Mouse (Mus musculus): ENCODE results near the gene Znrf4. TPM values are rescaled to one million over a fixed set of nuclear protein-coding genes. Genes with fewer than 3 reads are reported as not detected.

Gene Znrf4
- polyA plus RNA-seq, 1 experiment from 2014 or later, result not detected

DNA sequence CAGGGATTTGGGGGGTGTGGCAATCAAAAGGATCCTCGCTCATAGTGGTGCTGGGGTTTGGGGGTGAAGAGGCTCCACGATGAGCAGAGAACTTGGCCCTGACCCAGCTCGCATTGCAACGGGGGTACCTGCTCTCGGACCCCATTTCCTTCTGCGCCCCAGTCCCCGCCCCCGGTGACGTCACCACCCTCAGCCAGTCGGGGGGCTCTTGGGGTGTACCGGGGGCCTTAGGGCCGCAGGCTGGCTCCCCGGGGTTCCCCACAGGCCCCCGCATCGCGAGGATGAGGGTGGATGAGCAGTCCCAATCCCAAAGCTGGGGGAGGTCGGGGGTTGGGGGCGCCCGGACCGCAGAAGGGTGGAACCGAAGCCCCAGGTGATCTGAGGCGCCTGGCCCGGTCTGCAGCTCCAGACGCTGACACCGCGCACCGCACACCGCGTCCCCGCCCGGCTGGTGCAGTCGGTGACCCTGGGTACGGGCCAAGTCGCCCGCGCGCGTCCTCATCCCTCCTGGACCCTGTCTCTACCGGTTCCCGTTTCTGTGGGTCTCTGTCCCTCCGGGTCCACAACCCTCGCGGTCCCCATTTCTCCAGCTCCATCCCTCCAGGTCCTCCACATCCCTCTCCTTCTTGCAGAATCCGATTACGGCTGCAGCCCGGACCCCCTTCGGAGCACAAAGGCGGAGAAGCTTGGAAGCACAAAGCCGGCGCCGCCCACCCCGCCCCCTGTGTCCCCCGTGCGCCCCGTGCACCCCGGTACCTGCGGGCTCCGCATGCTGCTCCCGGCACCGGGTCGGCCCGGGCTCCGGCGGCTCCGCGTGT, 36.4 kb downstream of the Znrf4 start:
- peaks cover 16% of the 10 kb centered on the region for H3K27me3 ChIP-seq (ENCODE audit: control insufficient read depth, insufficient read depth, low read length)
- no peak for DNase-seq (ENCODE audit: low spot score)
- no peaks in the 10 kb centered on the region for H3K9me3 ChIP-seq (ENCODE audit: control insufficient read depth, low read length)
- peak overlapping the region; percentile 91 for H3K27ac ChIP-seq (ENCODE audit: low read depth, low read length)
- WGBS, result under 1% methylated on average over 62 of the region's 66 CpGs
- H3K36me3 ChIP-seq (ENCODE audit: control insufficient read depth, insufficient read depth, low read length), result no peaks in the 10 kb centered on the region
- ATAC-seq (ENCODE audit: insufficient read depth, low FRiP score, low TSS enrichment), result peak; percentile 31
- H3K9ac ChIP-seq (ENCODE audit: low read length), result peak overlapping the region; percentile 97
- H3K4me1 ChIP-seq (ENCODE audit: control insufficient read depth, insufficient read depth, low read length), result peaks cover 33% of the 10 kb centered on the region
- H3K4me2 ChIP-seq (ENCODE audit: low read depth), result peak overlapping the region; percentile 94
- peak overlapping the region; percentile 94 for H3K4me3 ChIP-seq (ENCODE audit: low read depth, low read length)

DNA sequence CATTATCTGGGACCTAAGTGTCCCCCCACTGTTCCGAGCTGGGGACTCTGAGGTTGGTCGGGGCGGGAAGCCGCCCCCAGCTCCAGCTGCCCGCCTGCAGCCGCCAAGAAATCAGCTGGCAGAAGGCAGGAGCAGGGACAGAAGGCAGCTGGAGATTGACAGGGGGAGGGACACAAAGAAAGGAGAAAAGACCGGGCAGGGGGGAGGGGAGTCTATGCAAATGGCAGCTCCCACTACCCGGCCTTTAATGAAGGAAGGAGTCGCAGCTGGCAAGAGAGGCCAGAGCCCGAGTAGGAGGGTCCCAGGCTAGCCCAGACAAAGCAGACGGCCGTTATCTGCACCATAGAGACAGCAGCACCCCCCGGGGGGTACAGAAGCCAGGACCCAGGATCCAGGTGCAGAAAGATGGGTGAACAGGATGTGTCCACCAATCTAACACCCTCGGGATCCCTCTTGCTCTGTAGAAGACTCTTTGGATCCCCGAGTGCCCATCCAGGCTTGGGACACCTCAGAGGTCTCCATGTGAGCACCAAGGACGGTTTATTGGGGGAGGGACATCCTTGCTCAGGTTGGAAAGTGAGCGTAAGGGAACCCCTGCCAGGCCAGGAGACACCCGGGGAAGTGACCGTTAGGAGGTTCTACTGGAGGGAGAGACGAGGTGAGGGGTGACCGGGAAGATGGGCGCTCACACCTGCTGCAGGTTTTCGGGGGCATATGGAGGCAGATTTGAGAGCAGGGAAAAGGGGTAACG, 37.2 kb downstream of the Znrf4 start:
- Histone ChIP-seq H3K27ac (ENCODE audit: low read depth, low read length) (peak overlapping the region; percentile 91), H3K4me1 (ENCODE audit: control insufficient read depth, insufficient read depth, low read length) (peaks cover 41% of the 10 kb centered on the region)
- WGBS, result under 1% methylated on average over 24 of the region's 24 CpGs

DNA sequence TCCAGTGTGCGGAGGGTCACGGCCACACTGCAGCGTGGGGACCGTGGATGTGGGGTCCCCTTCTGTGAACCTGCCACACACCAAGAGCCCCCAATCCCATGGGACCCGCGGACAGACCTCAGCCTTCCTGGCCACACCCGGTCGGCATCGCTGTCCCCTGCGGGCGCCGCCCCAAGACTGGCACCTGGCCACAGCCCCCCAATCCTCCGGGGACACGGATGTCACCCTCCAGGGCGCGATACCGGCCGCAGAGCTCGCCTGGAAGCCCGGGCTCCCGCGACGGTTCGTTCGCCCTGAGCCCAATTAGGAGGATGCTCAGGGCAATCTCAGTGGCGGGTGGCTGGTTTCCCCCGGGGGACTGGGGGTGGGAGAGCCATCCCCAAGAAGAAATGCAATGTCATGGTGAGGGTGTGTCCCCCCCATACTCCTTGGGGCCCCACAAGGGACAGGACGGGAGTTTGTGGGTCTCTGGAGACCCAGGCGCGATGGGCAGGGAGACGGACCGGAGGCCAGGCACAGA, 37.9 kb downstream of the Znrf4 start:
- 4% methylated on average over 32 of the region's 32 CpGs for WGBS
- Histone ChIP-seq H3K4me2 (ENCODE audit: low read depth) (peak overlapping the region; percentile 94), H3K9me3 (ENCODE audit: control insufficient read depth, low read length) (no peaks in the 10 kb centered on the region), H3K27ac (ENCODE audit: low read depth, low read length) (peak overlapping the region; percentile 91), H3K4me1 (ENCODE audit: control insufficient read depth, insufficient read depth, low read length) (peaks cover 46% of the 10 kb centered on the region), H3K36me3 (ENCODE audit: control insufficient read depth, insufficient read depth, low read length) (no peaks in the 10 kb centered on the region), H3K27me3 (ENCODE audit: control insufficient read depth, insufficient read depth, low read length) (peaks cover 16% of the 10 kb centered on the region), H3K9ac (ENCODE audit: low read length) (peak overlapping the region; percentile 97), H3K4me3 (ENCODE audit: low read depth, low read length) (peak overlapping the region; percentile 94)
- peak; percentile 51 for DNase-seq (ENCODE audit: low spot score)
- ATAC-seq (ENCODE audit: insufficient read depth, low FRiP score, low TSS enrichment), result no peak

More for the DNA sequence above, 37.2 kb downstream of the Znrf4 start:
- H3K4me2 ChIP-seq (ENCODE audit: low read depth), result peak overlapping the region; percentile 94
- DNase-seq (ENCODE audit: low spot score) (peak; percentile 84), ATAC-seq (ENCODE audit: insufficient read depth, low FRiP score, low TSS enrichment) (peak; percentile 42)
- H3K36me3 ChIP-seq (ENCODE audit: control insufficient read depth, insufficient read depth, low read length), result no peaks in the 10 kb centered on the region
- peaks cover 16% of the 10 kb centered on the region for H3K27me3 ChIP-seq (ENCODE audit: control insufficient read depth, insufficient read depth, low read length)
- peak overlapping the region; percentile 97 for H3K9ac ChIP-seq (ENCODE audit: low read length)
- no peaks in the 10 kb centered on the region for H3K9me3 ChIP-seq (ENCODE audit: control insufficient read depth, low read length)
- peak overlapping the region; percentile 94 for H3K4me3 ChIP-seq (ENCODE audit: low read depth, low read length)

DNA sequence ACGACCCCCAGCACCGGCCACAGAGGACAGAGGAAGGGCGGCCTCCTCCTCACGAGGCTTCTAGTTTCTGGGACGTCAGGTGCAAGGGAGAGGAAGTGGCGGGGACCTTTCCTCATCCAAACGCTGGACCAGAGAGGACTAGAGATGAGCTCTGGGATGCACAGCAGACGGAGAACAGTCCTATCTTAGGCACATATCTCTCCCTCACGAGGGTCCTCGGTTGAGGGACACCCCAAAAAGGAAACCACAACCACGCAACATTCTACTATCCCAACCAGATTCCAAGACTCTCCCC, 38.7 kb downstream of the Znrf4 start:
- no peak overlapping the region for H3K27ac ChIP-seq (ENCODE audit: low read depth, low read length)
- H3K4me1 ChIP-seq (ENCODE audit: control insufficient read depth, insufficient read depth, low read length), result peaks cover 46% of the 10 kb centered on the region
- H3K4me2 ChIP-seq (ENCODE audit: low read depth), result peak overlapping the region; percentile 94
- H3K36me3 ChIP-seq (ENCODE audit: control insufficient read depth, insufficient read depth, low read length), result no peaks in the 10 kb centered on the region
- peak overlapping the region; percentile 97 for H3K9ac ChIP-seq (ENCODE audit: low read length)
- no peak for DNase-seq (ENCODE audit: low spot score)
- no peaks in the 10 kb centered on the region for H3K9me3 ChIP-seq (ENCODE audit: control insufficient read depth, low read length)
- no peak for ATAC-seq (ENCODE audit: insufficient read depth, low FRiP score, low TSS enrichment)
- H3K27me3 ChIP-seq (ENCODE audit: control insufficient read depth, insufficient read depth, low read length), result peaks cover 16% of the 10 kb centered on the region
- H3K4me3 ChIP-seq (ENCODE audit: low read depth, low read length), result peak overlapping the region; percentile 94
- WGBS, result 2% methylated on average over 11 of the region's 11 CpGs

DNA sequence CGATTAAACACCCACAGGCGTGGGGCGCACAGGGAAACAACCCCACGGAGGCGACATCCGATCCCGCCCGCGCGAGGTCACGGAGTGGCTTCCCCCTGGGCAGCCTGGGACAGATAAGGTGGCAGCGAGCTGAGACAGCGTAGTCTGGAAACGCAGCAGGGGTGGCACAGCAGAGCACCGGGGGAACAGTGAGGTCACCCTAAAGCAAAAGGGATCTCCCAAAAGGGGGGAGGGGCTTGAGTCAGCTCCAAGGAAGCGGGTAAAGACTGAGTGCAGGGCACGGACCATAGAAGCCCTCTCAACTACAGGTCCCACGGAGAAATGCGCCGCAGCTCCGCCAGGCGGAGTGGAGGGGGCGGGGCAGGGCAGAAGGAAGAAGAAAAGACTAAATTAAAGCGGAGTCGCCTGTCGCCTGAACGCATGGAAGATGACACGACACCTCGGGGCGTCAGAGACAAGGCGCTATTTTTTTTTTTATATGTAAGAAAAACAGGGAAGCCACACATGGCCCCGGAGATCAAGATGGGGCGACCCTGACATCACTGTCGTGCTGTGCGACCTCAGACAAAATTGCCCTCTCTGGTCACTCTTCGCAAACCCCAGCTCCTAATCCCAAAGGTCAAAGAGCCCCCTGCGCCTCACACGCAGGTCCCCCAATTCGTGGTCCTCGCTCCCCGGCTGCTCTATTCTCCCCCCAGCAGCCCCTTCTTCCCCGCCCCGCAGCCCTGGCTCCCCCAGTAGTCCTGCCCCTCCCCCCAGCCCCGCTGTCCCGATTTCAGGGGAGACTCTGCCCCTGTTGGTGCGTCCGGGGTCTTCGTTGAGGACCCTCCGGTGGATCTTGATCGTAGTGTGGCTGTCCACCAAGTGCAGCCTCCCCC, 39.3 kb downstream of the Znrf4 start:
- no peaks in the 10 kb centered on the region for H3K9me3 ChIP-seq (ENCODE audit: control insufficient read depth, low read length)
- no peak overlapping the region for H3K27ac ChIP-seq (ENCODE audit: low read depth, low read length)
- H3K36me3 ChIP-seq (ENCODE audit: control insufficient read depth, insufficient read depth, low read length), result no peaks in the 10 kb centered on the region
- peaks cover 16% of the 10 kb centered on the region for H3K27me3 ChIP-seq (ENCODE audit: control insufficient read depth, insufficient read depth, low read length)
- DNase-seq (ENCODE audit: low spot score), result peak; percentile 78
- H3K4me1 ChIP-seq (ENCODE audit: control insufficient read depth, insufficient read depth, low read length), result peaks cover 49% of the 10 kb centered on the region
- 0 out of 2 replicates have a peak, but pooled peaks have one; percentile 11 for ATAC-seq (ENCODE audit: insufficient read depth, low FRiP score, low TSS enrichment)
- 3% methylated on average over 50 of the region's 50 CpGs for WGBS
- H3K9ac ChIP-seq (ENCODE audit: low read length), result peak overlapping the region; percentile 97
- H3K4me2 ChIP-seq (ENCODE audit: low read depth), result peak overlapping the region; percentile 94
- peak overlapping the region; percentile 94 for H3K4me3 ChIP-seq (ENCODE audit: low read depth, low read length)

DNA sequence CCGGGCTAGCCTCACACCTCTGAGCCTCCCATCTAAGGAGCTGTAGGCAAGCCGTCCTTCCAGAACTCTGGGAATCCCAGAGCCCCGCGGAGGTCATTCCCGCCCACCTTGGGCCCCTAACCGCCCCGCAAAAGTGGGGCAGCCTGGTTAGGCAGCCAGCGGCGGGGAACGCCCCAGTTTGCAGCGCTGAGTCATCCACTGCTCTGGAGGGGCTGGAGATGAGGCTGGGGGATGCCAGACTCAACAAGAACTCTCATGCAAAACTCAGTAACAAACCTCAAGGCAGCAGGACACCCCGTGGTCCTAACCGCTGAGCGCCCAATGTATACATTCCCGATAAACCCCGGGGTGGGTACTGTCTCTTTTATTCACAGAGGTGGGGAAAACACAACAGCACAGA, 40.1 kb downstream of the Znrf4 start:
- Histone ChIP-seq H3K4me2 (ENCODE audit: low read depth) (peak overlapping the region; percentile 94; the same call in 1 of the 2 replicates), H3K4me1 (ENCODE audit: control insufficient read depth, insufficient read depth, low read length) (peaks cover 57% of the 10 kb centered on the region), H3K27ac (ENCODE audit: low read depth, low read length) (no peak overlapping the region), H3K9me3 (ENCODE audit: control insufficient read depth, low read length) (no peaks in the 10 kb centered on the region), H3K4me3 (ENCODE audit: low read depth, low read length) (peak overlapping the region; percentile 94), H3K27me3 (ENCODE audit: control insufficient read depth, insufficient read depth, low read length) (peaks cover 16% of the 10 kb centered on the region), H3K36me3 (ENCODE audit: control insufficient read depth, insufficient read depth, low read length) (no peaks in the 10 kb centered on the region), H3K9ac (ENCODE audit: low read length) (peak overlapping the region; percentile 3; the same call in 1 of the 2 replicates)
- DNase-seq (ENCODE audit: low spot score) (no peak), ATAC-seq (ENCODE audit: insufficient read depth, low FRiP score, low TSS enrichment) (no peak)
- WGBS, result 5% methylated on average over 16 of the region's 16 CpGs

DNA sequence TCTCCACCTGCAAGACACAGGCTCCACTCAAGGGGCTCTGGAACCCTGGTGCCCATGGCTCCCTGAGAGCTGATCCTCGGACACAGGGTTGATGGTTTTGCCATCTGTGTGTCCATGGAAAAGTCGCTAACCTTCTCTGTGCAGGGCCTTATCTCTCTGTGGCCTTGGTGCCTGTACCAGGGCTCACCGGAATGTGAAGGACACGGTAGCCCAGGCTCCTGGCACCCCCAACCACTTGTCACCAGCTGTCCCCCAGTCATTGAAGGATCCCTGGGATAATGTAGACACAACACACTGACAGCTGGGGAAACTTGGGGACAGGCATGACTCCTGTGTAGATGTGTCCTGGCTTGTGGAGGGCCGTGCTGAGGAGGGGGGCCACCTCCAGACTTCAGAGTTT, 41.1 kb downstream of the Znrf4 start:
- H3K4me1 ChIP-seq (ENCODE audit: control insufficient read depth, insufficient read depth, low read length), result peaks cover 61% of the 10 kb centered on the region
- ATAC-seq (ENCODE audit: insufficient read depth, low FRiP score, low TSS enrichment), result no peak
- no peak overlapping the region for H3K4me2 ChIP-seq (ENCODE audit: low read depth)
- H3K27ac ChIP-seq (ENCODE audit: low read depth, low read length), result no peak overlapping the region
- peaks cover 16% of the 10 kb centered on the region for H3K27me3 ChIP-seq (ENCODE audit: control insufficient read depth, insufficient read depth, low read length)
- no peak overlapping the region for H3K4me3 ChIP-seq (ENCODE audit: low read depth, low read length)
- no peaks in the 10 kb centered on the region for H3K36me3 ChIP-seq (ENCODE audit: control insufficient read depth, insufficient read depth, low read length)
- no peak overlapping the region for H3K9ac ChIP-seq (ENCODE audit: low read length)
- 66% methylated on average over 5 of the region's 5 CpGs for WGBS
- no peak for DNase-seq (ENCODE audit: low spot score)
- H3K9me3 ChIP-seq (ENCODE audit: control insufficient read depth, low read length), result no peaks in the 10 kb centered on the region

DNA sequence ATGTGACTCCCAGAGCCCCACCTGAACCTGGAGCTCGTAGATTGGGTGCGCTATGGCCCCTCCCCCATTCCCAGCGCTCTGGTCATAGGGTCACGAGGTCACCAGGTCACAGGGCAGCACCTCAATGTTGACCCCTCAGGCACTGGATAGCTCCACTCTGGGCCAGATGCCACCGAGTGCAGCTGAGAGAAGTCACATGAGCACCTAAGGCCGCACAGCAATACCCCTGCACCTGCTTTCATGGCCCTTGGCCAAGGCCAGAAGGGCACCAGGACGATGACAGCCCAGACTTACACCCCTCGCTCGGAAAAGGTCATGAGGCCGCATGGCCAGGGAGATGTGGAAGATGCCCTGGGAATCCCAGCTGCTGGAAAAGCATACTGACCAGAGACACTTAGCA, 41.7 kb downstream of the Znrf4 start:
- H3K4me2 ChIP-seq (ENCODE audit: low read depth), result peak overlapping the region; percentile 19
- no peak for DNase-seq (ENCODE audit: low spot score)
- H3K27me3 ChIP-seq (ENCODE audit: control insufficient read depth, insufficient read depth, low read length), result peaks cover 16% of the 10 kb centered on the region
- H3K27ac ChIP-seq (ENCODE audit: low read depth, low read length), result no peak overlapping the region
- no peak overlapping the region for H3K9ac ChIP-seq (ENCODE audit: low read length)
- 14% methylated on average over 10 of the region's 10 CpGs for WGBS
- 0 out of 2 replicates have a peak overlapping the region, but pooled peaks have one; percentile 3 for H3K4me3 ChIP-seq (ENCODE audit: low read depth, low read length)
- no peaks in the 10 kb centered on the region; the same call in 1 of the 2 replicates for H3K36me3 ChIP-seq (ENCODE audit: control insufficient read depth, insufficient read depth, low read length)
- ATAC-seq (ENCODE audit: insufficient read depth, low FRiP score, low TSS enrichment), result no peak
- H3K9me3 ChIP-seq (ENCODE audit: control insufficient read depth, low read length), result no peaks in the 10 kb centered on the region
- H3K4me1 ChIP-seq (ENCODE audit: control insufficient read depth, insufficient read depth, low read length), result peaks cover 61% of the 10 kb centered on the region

Measured in neural tube, embryonic 11.5 days (tissue).